Mouse (Mus musculus): ENCODE results near the gene Ajuba.

The Ajuba gene

GRCm38 (mm10) chr14:54544703-54545102 is 32.7 kb downstream of the Ajuba start:
- no peak for DNase-seq (ENCODE audit: low spot score)

DNA sequence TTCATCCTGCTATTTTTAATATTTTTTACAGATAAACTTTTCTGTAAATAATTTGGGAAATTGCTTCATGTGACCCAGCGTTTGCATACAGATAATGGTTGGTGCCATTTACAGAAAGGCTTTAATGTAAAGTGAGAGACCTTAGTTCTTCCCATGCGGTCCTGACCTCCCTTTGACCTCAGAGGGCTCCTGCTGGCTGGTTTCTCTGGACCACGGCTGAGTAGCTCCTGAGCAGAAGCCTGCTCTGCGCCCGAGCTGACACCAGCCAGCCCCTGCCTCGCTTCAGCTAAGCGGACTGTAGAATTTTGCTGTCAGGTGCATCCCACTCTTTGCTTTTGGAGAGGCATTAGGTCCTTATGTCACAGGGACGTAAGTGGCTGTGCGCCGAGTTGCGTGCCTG is 36.6 kb downstream of the Ajuba start:
- peak; percentile 50 for DNase-seq (ENCODE audit: low spot score)

DNA sequence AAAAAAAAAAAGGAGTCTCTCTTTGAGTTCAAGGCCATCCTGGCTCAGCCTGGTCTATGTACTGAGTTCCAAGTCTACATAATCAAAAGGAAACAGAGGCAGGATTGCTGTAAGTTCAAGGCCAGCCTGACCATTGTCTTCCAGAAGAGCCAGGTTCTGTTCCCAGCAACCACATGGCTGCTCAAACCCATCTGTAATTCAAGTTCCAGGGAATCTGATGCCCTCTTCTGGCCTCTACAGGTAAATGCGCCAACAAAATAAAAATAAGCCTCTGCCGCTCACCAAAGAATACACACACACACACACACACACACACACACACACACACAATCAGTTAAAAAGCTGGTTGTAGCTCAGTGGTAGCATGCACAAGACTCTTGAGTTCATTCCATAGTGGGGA is 38.8 kb downstream of the Ajuba start:
- DNase-seq (ENCODE audit: low spot score): no peak

DNA sequence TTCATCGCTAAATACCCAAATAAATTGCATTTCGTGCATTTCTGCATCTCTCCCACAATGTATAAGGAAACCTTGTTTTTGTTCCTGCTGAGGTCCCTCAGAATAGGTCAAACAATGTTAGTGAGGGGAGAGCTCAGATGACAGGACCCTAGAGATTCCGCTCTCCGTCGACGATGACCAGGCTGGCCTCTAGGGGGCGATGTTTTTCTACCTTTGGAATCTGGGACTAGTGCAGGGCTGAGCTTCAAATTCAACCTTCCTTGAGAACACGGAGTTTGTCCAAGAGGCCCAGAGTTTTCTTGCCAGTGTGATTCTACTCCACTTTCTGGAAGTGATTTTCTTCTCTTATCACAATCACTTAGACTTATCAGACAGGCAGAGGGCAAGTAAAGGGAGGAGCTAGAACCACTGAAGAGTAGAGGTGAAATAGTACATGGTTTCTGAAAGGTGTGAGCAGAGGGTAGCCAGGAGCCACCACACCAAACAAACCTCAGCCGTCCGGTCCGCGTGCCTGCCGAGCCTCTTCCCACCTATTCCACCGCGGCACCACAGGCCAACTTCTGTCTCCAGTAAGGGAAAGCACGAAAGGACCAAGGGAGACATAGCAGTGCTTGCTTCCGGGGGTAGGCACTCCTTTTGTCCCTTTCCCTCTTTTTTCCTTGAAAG is 48.8 kb downstream of the Ajuba start:
- peak; percentile 91 for DNase-seq (ENCODE audit: low spot score)

DNA sequence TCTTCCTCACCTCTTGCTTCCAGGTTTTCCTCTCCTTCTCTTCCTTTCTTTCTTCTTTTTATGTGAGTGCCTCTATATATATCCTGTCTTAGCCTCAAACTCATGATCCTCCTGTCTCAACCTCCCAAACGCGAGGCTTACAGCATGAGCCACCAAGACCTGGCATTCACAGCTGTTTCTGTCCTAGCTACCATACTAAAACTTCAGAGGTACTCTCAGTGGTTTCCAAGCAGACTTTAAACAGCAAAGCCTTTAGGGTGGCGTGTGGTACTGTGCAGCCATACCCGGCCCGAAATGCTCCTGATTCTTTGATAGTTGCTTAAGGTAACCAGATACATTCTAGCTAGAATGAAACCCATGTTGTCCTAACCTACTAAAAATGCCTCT is 49.4 kb downstream of the Ajuba start:
- peak; percentile 14 for DNase-seq (ENCODE audit: low spot score)

DNA sequence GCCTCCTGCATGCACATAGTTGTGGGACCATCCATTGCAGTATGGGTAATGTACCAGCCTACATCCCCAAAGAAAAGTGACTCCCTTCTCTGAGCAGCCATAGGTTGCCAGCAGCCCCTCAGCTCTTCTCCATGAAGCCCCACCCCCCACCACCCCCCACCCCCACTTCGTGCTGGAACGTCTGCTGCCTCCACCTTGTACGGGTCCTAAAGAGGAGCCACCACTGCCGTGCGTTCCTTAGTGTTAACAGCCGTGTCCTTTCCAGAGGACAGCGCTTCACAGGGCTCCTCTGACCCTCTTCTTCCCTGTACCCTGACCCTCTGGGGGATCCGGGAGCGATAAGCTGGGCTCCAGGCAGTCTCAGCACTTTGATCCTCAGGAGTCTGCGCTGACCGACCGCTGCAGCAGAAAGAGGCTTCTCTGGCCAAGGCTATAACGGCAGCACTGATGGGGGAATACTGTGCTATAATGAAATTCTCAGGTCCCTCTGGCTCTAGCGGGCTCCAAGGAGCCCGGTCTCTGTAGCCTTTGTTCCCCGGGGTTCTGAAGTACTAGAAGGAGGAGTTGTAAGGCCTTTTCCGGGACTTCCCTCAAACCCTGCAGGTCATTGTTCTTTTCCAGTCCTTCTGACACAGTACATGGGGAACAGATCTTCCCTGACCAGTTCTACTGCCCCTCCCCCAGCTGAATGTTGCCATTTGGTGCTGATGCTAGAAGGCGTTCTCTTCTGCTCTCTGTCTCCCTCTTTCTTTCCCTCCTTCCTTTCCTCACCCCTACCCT is 49.9 kb downstream of the Ajuba start:
- DNase-seq (ENCODE audit: low spot score): peak; percentile 70

- DNase-seq (ENCODE audit: low spot score): peak; percentile 29
Observed at GRCm38 (mm10) chr14:54523600-54523999, 53.8 kb downstream of the Ajuba start.
